Mouse (Mus musculus) hindbrain, embryonic 10.5 days (tissue): ENCODE data around the gene Gm49601. TPM values are rescaled to one million over a fixed set of nuclear protein-coding genes. Genes with fewer than 3 reads are reported as not detected.

Experiments
- DNase-seq: peaks from one replicate; pipeline ENCODE4 v3.0.0-alpha.2; 2017; ENCODE audit warnings: low spot score
- H3K27ac ChIP-seq: fragments of 300-500 bp; sonication (generic); 2 replicates; pipeline ENCODE4 v1.5.1; 2016; ENCODE audit warnings: mild to moderate bottlenecking, moderate library complexity
- H3K27me3 ChIP-seq: fragments of 300-500 bp; sonication (generic); 2 replicates; pipeline ENCODE4 v1.6.1; 2016; ENCODE audit warnings: mild to moderate bottlenecking; ENCODE audit not compliant: poor library complexity, insufficient read depth, severe bottlenecking
- H3K36me3 ChIP-seq: fragments of 300-500 bp; sonication (generic); 2 replicates; pipeline ENCODE4 v1.6.1; 2016; ENCODE audit warnings: mild to moderate bottlenecking, moderate library complexity
- H3K4me1 ChIP-seq: fragments of 300-500 bp; sonication (generic); replicated peaks from 2 replicates; pipeline ENCODE4 v1.6.1; 2016; ENCODE audit warnings: mild to moderate bottlenecking
- H3K4me3 ChIP-seq: fragments of 300-500 bp; sonication (generic); 2 replicates; pipeline ENCODE4 v1.5.1; 2016; ENCODE audit warnings: mild to moderate bottlenecking, moderate library complexity
- H3K9me3 ChIP-seq: fragments of 300-500 bp; sonication (generic); 2 replicates; pipeline ENCODE4 v1.6.1; 2016; ENCODE audit warnings: mild to moderate bottlenecking, moderate library complexity
- WGBS: fragments of 180-500 bp; shearing (Covaris S2); methylation state at CpG from one replicate; pipeline ENCODE4 v1.1.7; 2016; 5-methylcytosine and 5-hydroxymethylcytosine counted together
- polyA plus RNA-seq: library from polyadenylated mRNA; unstranded; fragments of >200 nt; fragmentation: Nextera tagmentation; extraction: Ambion mirVana; gene quantifications from 2 replicates; pipeline ENCODE4 v1.2.1, GENCODE M21; 2016

Gm49601 gene
- polyA plus RNA-seq, 1 experiment from 2014 or later: 8.5 TPM

- WGBS: 37% methylated on average over 4 of the region's 4 CpGs
- Histone ChIP-seq H3K27ac (no peak overlapping the region), H3K4me3 (no peak overlapping the region), H3K4me1 (peaks cover 69% of the 10 kb centered on the region), H3K36me3 (peaks cover 22% of the 10 kb centered on the region), H3K9me3 (no peaks in the 10 kb centered on the region), H3K27me3 (peaks cover 99% of the 10 kb centered on the region)
- DNase-seq: no peak
These were observed 7.1 kb downstream of the Gm49601 start for GRCm38 (mm10) chr16:18619110-18619509.

GRCm38 (mm10) chr16:18618297-18618696, 7.9 kb downstream of the Gm49601 start:
- no peak for DNase-seq
- H3K27ac ChIP-seq: no peak overlapping the region
- peaks cover 99% of the 10 kb centered on the region for H3K27me3 ChIP-seq
- 45% methylated on average over 2 of the region's 2 CpGs for WGBS
- peaks cover 68% of the 10 kb centered on the region for H3K4me1 ChIP-seq
- peaks cover 13% of the 10 kb centered on the region for H3K36me3 ChIP-seq
- no peak overlapping the region for H3K4me3 ChIP-seq
- no peaks in the 10 kb centered on the region for H3K9me3 ChIP-seq

- peak; percentile 89 for DNase-seq
- Histone ChIP-seq H3K4me3 (peak overlapping the region; percentile 39), H3K27ac (peak overlapping the region; percentile 3; the same call in 1 of the 2 replicates), H3K27me3 (peaks cover 99% of the 10 kb centered on the region), H3K36me3 (peaks cover 6% of the 10 kb centered on the region), H3K9me3 (no peaks in the 10 kb centered on the region), H3K4me1 (peaks cover 66% of the 10 kb centered on the region)
- 2% methylated on average over 27 of the region's 27 CpGs for WGBS
These were observed 8.7 kb downstream of the Gm49601 start for GRCm38 (mm10) chr16:18617370-18618065.

GRCm38 (mm10) chr16:18613301-18613700, 12.9 kb downstream of the Gm49601 start:
- no peak for DNase-seq

GRCm38 (mm10) chr16:18611752-18612151, 14.5 kb downstream of the Gm49601 start:
- 63% methylated on average over 13 of the region's 13 CpGs for WGBS
- peak overlapping the region; percentile 73 for H3K27ac ChIP-seq
- no peak overlapping the region for H3K4me3 ChIP-seq
- H3K4me1 ChIP-seq: peaks cover 56% of the 10 kb centered on the region
- H3K9me3 ChIP-seq: no peaks in the 10 kb centered on the region
- no peaks in the 10 kb centered on the region for H3K36me3 ChIP-seq
- H3K27me3 ChIP-seq: peaks cover 98% of the 10 kb centered on the region
- no peak for DNase-seq

More at GRCm38 (mm10) chr16:18613301-18613700, 12.9 kb downstream of the Gm49601 start:
- no peaks in the 10 kb centered on the region for H3K9me3 ChIP-seq
- peaks cover 60% of the 10 kb centered on the region for H3K4me1 ChIP-seq
- peak overlapping the region; percentile 73; the same call in 1 of the 2 replicates for H3K27ac ChIP-seq
- 91% methylated on average over 3 of the region's 3 CpGs for WGBS
- H3K4me3 ChIP-seq: no peak overlapping the region
- no peaks in the 10 kb centered on the region for H3K36me3 ChIP-seq
- H3K27me3 ChIP-seq: peaks cover 99% of the 10 kb centered on the region

- Histone ChIP-seq H3K27ac (no peak overlapping the region; the same call in 1 of the 2 replicates), H3K4me3 (no peak overlapping the region), H3K27me3 (peaks cover 91% of the 10 kb centered on the region), H3K4me1 (peaks cover 56% of the 10 kb centered on the region), H3K36me3 (no peaks in the 10 kb centered on the region), H3K9me3 (no peaks in the 10 kb centered on the region)
- whole genome bisulfite sequencing: 62% methylated on average over 2 of the region's 2 CpGs
- DNase-seq: no peak
These were observed 17.1 kb downstream of the Gm49601 start for GRCm38 (mm10) chr16:18609099-18609498.

GRCm38 (mm10) chr16:18608226-18608625, 18.0 kb downstream of the Gm49601 start:
- peak; percentile 39 for DNase-seq
- H3K36me3 ChIP-seq: no peaks in the 10 kb centered on the region
- peak overlapping the region; percentile 23; the same call in 1 of the 2 replicates for H3K27ac ChIP-seq
- H3K4me3 ChIP-seq: peak overlapping the region; percentile 23
- 4% methylated on average over 11 of the region's 11 CpGs for WGBS
- no peaks in the 10 kb centered on the region for H3K9me3 ChIP-seq
- H3K4me1 ChIP-seq: peaks cover 61% of the 10 kb centered on the region
- peaks cover 87% of the 10 kb centered on the region for H3K27me3 ChIP-seq

GRCm38 (mm10) chr16:18605705-18606104, 20.5 kb downstream of the Gm49601 start:
- no peak for DNase-seq
- peaks cover 65% of the 10 kb centered on the region for H3K27me3 ChIP-seq
- 80% methylated on average over 5 of the region's 5 CpGs for WGBS
- no peaks in the 10 kb centered on the region for H3K36me3 ChIP-seq
- no peaks in the 10 kb centered on the region for H3K9me3 ChIP-seq
- H3K4me3 ChIP-seq: no peak overlapping the region
- H3K4me1 ChIP-seq: peaks cover 54% of the 10 kb centered on the region
- H3K27ac ChIP-seq: no peak overlapping the region

GRCm38 (mm10) chr16:18604267-18604701, 21.9 kb downstream of the Gm49601 start:
- Histone ChIP-seq H3K36me3 (no peaks in the 10 kb centered on the region), H3K4me1 (peaks cover 47% of the 10 kb centered on the region), H3K27me3 (peaks cover 59% of the 10 kb centered on the region), H3K4me3 (no peak overlapping the region), H3K9me3 (no peaks in the 10 kb centered on the region), H3K27ac (peak overlapping the region; percentile 66)
- DNase-seq: peak; percentile 28
- 65% methylated on average over 8 of the region's 8 CpGs for WGBS

- H3K36me3 ChIP-seq: no peaks in the 10 kb centered on the region
- H3K9me3 ChIP-seq: no peaks in the 10 kb centered on the region
- peak overlapping the region; percentile 74 for H3K27ac ChIP-seq
- H3K4me1 ChIP-seq: peaks cover 28% of the 10 kb centered on the region
- peaks cover 44% of the 10 kb centered on the region for H3K27me3 ChIP-seq
- DNase-seq: peak; percentile 46
- no peak overlapping the region for H3K4me3 ChIP-seq
- WGBS: 58% methylated on average over 7 of the region's 7 CpGs
These were observed 24.8 kb downstream of the Gm49601 start for GRCm38 (mm10) chr16:18601447-18601846.

GRCm38 (mm10) chr16:18598006-18598405, 28.2 kb downstream of the Gm49601 start:
- Histone ChIP-seq H3K4me3 (no peak overlapping the region), H3K9me3 (no peaks in the 10 kb centered on the region), H3K36me3 (no peaks in the 10 kb centered on the region), H3K27me3 (peaks cover 57% of the 10 kb centered on the region), H3K4me1 (peaks cover 21% of the 10 kb centered on the region), H3K27ac (no peak overlapping the region)
- WGBS: 85% methylated on average over 3 of the region's 3 CpGs
- DNase-seq: no peak

- H3K9me3 ChIP-seq: no peaks in the 10 kb centered on the region
- no peak overlapping the region for H3K27ac ChIP-seq
- H3K27me3 ChIP-seq: peaks cover 70% of the 10 kb centered on the region
- WGBS: 34% methylated on average over 5 of the region's 5 CpGs
- H3K4me3 ChIP-seq: no peak overlapping the region
- peaks cover 16% of the 10 kb centered on the region for H3K4me1 ChIP-seq
- DNase-seq: no peak
- no peaks in the 10 kb centered on the region for H3K36me3 ChIP-seq
These were observed 30.0 kb downstream of the Gm49601 start for GRCm38 (mm10) chr16:18596255-18596654.

- H3K36me3 ChIP-seq: no peaks in the 10 kb centered on the region
- peaks cover 36% of the 10 kb centered on the region for H3K4me1 ChIP-seq
- H3K27me3 ChIP-seq: peaks cover 85% of the 10 kb centered on the region
- no peak for DNase-seq
- WGBS: 62% methylated on average over 2 of the region's 2 CpGs
- H3K9me3 ChIP-seq: no peaks in the 10 kb centered on the region
- no peak overlapping the region for H3K4me3 ChIP-seq
- no peak overlapping the region for H3K27ac ChIP-seq
These were observed 32.3 kb downstream of the Gm49601 start for GRCm38 (mm10) chr16:18593930-18594329.
